Mouse (Mus musculus) heart, embryonic 12.5 days (tissue): Measurements from ENCODE around the gene Gm3298. TPM values are rescaled to one million over a fixed set of nuclear protein-coding genes. Genes with fewer than 3 reads are reported as not detected.
"Not testable (repeated sequence)": the region's sequence is repeated elsewhere in the genome, so short reads cannot be mapped to it uniquely, and the experiment has no call there.

Experiments
- ATAC-seq: fragments of 200-750 bp; cut with Nextera tagmentation; 2 replicates; pipeline ENCODE4 v1.8.0; 2017; ENCODE audit warnings: moderate TSS enrichment, moderate library complexity; ENCODE audit not compliant: insufficient number of reproducible peaks, low FRiP score
- H3K27ac ChIP-seq: fragments of 300-500 bp; sonication (generic); 2 replicates; pipeline ENCODE4 v1.5.1; 2016; ENCODE audit warnings: mild to moderate bottlenecking, moderate library complexity; ENCODE audit not compliant: poor library complexity, severe bottlenecking
- H3K27me3 ChIP-seq: fragments of 300-500 bp; sonication (generic); replicated peaks from 2 replicates; pipeline ENCODE4 v1.6.1; 2016; ENCODE audit warnings: mild to moderate bottlenecking, moderate library complexity
- H3K36me3 ChIP-seq: fragments of 300-500 bp; sonication (generic); 2 replicates; pipeline ENCODE4 v1.6.1; 2016; ENCODE audit warnings: mild to moderate bottlenecking, moderate library complexity
- H3K4me1 ChIP-seq: fragments of 300-500 bp; sonication (generic); replicated peaks from 2 replicates; pipeline ENCODE4 v1.6.1; 2016; ENCODE audit warnings: mild to moderate bottlenecking
- H3K4me2 ChIP-seq: fragments of 300-500 bp; sonication (generic); 2 replicates; pipeline ENCODE4 v1.6.1; 2016; ENCODE audit warnings: mild to moderate bottlenecking, moderate library complexity
- H3K4me3 ChIP-seq: fragments of 300-500 bp; sonication (generic); 2 replicates; pipeline ENCODE4 v1.5.1; 2016; ENCODE audit warnings: mild to moderate bottlenecking
- H3K9ac ChIP-seq: fragments of 300-500 bp; sonication (generic); 2 replicates; pipeline ENCODE4 v1.6.1; 2016; ENCODE audit warnings: mild to moderate bottlenecking, moderate library complexity
- H3K9me3 ChIP-seq: fragments of 300-500 bp; sonication (generic); replicated peaks from 2 replicates; pipeline ENCODE4 v1.6.1; 2016; ENCODE audit warnings: mild to moderate bottlenecking, moderate library complexity
- WGBS: fragments of 180-500 bp; shearing (Covaris S2); methylation state at CpG from one replicate; pipeline ENCODE4 v1.1.7; 2016; 5-methylcytosine and 5-hydroxymethylcytosine counted together
- polyA plus RNA-seq: library from polyadenylated mRNA; unstranded; fragments of >200 nt; fragmentation: Nextera tagmentation; extraction: Ambion mirVana; gene quantifications from 2 replicates; pipeline ENCODE4 v1.2.1, GENCODE M21; 2016

The Gm3298 gene
- not detected in 2 replicates for polyA plus RNA-seq

DNA sequence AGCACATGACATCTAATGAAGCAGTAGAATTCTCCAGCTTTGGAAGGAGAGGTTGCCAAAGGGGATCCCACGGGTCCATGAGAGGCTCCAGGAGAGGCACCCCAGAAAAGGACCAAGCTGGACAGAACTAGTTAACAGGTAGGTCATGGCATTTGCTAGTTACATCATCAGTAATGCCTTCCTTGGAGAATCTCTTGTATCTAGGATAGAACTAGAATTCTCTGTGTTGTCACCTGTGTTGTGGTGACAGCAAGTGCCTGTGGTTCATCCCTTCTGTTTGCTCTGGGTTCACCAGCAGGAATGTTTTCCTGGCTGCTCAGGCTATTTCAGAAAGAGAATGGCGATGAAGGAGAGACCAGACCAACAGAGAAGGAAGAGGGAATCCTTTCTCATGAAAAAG lies at the start of gene Gm3298:
Gene Gm3298, plus strand, starts transcription at position 301 of the 400 bp plus-strand sequence.
- not testable (repeated sequence) for H3K9me3 ChIP-seq, H3K4me1 ChIP-seq, H3K4me3 ChIP-seq, H3K27ac ChIP-seq, H3K27me3 ChIP-seq, ATAC-seq, H3K4me2 ChIP-seq, H3K9ac ChIP-seq, H3K36me3 ChIP-seq
- 64% methylated on average over 1 of the region's 2 CpGs for WGBS

GRCm38 (mm10) chr14:4983635-4984034 lies 32.1 kb upstream of the Gm3298 start, which contains the start of gene Gm8297:
Gene Gm8297 (plus strand): TSS chr14:4983935.
- not testable (repeated sequence) for H3K9ac ChIP-seq, H3K4me2 ChIP-seq, H3K4me3 ChIP-seq, H3K27me3 ChIP-seq, H3K36me3 ChIP-seq, H3K27ac ChIP-seq, H3K4me1 ChIP-seq, ATAC-seq, H3K9me3 ChIP-seq

- ATAC-seq, H3K4me2 ChIP-seq, H3K9ac ChIP-seq, H3K36me3 ChIP-seq, H3K4me3 ChIP-seq, H3K4me1 ChIP-seq, H3K27me3 ChIP-seq, H3K9me3 ChIP-seq, H3K27ac ChIP-seq: not testable (repeated sequence)
- no CpG with 5 or more reads among the region's 3 CpGs for WGBS
Measured at GRCm38 (mm10) chr14:5050329-5050728, 34.6 kb downstream of the Gm3298 start, which contains the start of gene 4930555G01Rik. Gene 4930555G01Rik (plus strand): TSS chr14:5050629.

Other genes with a start within 250 kb of the Gm3298 start
- not detected in 2 replicates for gene Gm9602, start 239.6 kb upstream of the Gm3298 start, polyA plus RNA-seq
- not detected in 2 replicates for gene Gm3269, start 177.8 kb upstream of the Gm3298 start, polyA plus RNA-seq
- gene Gm3264, start 160.3 kb upstream of the Gm3298 start, polyA plus RNA-seq: 1.9 and 2.1 TPM in 2 replicates
- not detected in 2 replicates for gene Gm3278, start 123.5 kb upstream of the Gm3298 start, polyA plus RNA-seq
- 0.30 TPM in 1 of 2 replicates, not detected in the other for gene Gm8297, start 32.0 kb upstream of the Gm3298 start, polyA plus RNA-seq
- not detected in 2 replicates for gene 4930555G01Rik, start 34.7 kb downstream of the Gm3298 start, polyA plus RNA-seq
- gene Gm8281, start 55.1 kb downstream of the Gm3298 start, polyA plus RNA-seq: 3.4 and 3.7 TPM in 2 replicates
- 0.18 TPM in 1 of 2 replicates, not detected in the other for gene Gm8279, start 115.6 kb downstream of the Gm3298 start, polyA plus RNA-seq
- not detected in 2 replicates for gene Gm3317, start 148.6 kb downstream of the Gm3298 start, polyA plus RNA-seq
- gene Gm8271, start 169.9 kb downstream of the Gm3298 start, polyA plus RNA-seq: not detected in 2 replicates
- gene Gm3526, start 244.7 kb downstream of the Gm3298 start, polyA plus RNA-seq: not detected in 2 replicates